Mouse (Mus musculus): ENCODE measurements around the gene Abcg5.

- TF ChIP-seq POLR2A (IDR thresholded peaks at IDR 0.05; ENCODE audit: insufficient read depth, low read depth, low read length) (no peak), CTCF (IDR thresholded peaks at IDR 0.05) (no peak), EP300 (IDR thresholded peaks at IDR 0.05; ENCODE audit: insufficient read depth, low read depth, low read length) (no peak)
Observed at GRCm38 (mm10) chr17:84657782-84658181, 25.0 kb downstream of the Abcg5 start.
